Mouse (Mus musculus) lung, postnatal 14 days (tissue): Measurements from ENCODE around the gene Prss53.
A peak's percentile ranks its signal among the peaks of the same experiment; 100 is the strongest.

Source experiments
- DNase-seq: peaks from one replicate; pipeline ENCODE4 v3.0.0; 2021

The Prss53 gene

DNA sequence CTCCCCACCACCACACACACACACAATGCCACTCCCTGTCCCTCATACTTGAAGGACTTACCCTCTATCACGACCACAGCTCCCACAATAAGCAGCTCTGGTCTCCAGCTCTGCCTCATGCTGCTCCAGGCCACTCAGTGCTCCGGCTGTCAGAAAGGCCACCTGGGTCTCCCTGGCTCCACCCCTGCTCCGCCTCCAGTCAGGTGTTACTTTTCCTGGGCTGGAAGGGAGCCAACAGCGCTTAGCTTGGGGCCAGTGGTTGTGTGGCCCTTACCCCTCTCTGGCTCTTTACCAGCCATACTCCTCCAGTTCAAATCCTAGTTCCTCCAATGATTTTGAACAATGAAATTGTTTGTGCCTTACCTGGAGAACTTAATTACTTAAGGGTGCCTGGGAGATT lies at the start of gene Prss53:
TSS of gene Prss53 (minus strand) at position 173 of the 400 bp plus-strand sequence.
- peak; percentile 37 for DNase-seq

DNA sequence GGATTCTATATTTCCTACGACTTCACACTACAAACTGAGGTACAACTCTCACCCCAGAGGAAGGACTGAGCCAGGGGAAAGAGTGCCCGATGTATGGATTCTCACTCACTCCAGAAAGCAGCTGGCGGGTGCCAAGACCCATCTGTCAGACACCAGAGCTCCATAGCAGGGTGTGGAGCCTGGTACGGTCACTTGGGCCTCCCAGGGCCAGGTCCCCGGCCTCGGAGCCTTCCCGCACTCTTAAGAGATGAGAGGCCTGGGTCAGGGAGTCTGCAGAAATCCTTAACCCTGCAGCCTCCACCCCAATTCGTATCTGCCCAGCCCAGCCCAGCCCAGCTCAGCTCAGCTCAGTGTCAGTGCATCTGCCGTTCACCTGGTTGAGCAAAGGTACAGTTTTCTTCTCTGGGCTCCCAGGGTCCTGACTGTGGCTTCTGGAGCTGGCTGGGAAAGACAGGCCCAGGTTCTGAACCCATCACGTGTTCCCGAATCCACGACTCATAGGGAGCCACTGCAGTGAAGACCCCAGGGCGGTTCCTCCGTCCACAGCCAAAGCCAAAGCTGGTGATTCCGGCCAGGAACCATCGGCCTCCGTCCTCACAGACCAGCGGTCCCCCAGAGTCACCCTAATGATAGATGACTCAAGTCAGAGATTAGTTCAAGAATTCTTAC lies 45.6 kb upstream of the Prss53 start:
- no peak for DNase-seq

GRCm38 (mm10) chr7:127935748-127936159 lies 45.0 kb upstream of the Prss53 start:
- DNase-seq, result no peak

GRCm38 (mm10) chr7:127935028-127935722 lies 44.4 kb upstream of the Prss53 start:
- peak; percentile 97 for DNase-seq

- DNase-seq, result no peak
Observed at GRCm38 (mm10) chr7:127934075-127934474, 43.3 kb upstream of the Prss53 start.

- DNase-seq, result peak; percentile 63
Observed at GRCm38 (mm10) chr7:127932273-127933031, 41.7 kb upstream of the Prss53 start.

GRCm38 (mm10) chr7:127931351-127932135 lies 40.8 kb upstream of the Prss53 start:
- DNase-seq, result peak; percentile 63

DNA sequence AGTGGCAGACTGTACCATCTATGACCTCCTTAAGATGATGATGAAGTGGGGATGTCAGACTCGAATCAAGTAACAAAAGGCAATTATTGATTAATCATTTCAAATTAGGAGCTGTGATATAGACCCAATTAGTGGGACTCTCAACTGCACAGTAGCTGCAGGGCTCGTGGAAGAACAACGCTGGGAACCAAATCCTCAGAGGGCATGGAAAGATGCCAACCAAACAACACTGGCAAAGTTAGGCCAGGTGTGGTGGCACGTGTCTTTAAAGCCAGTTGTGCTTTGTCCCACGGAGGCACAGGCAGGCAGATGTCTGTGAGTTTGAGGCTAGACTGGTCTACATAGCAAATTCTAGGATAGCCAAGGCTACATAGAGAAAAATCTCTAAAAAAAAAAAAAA lies 39.9 kb upstream of the Prss53 start:
- DNase-seq, result no peak

DNA sequence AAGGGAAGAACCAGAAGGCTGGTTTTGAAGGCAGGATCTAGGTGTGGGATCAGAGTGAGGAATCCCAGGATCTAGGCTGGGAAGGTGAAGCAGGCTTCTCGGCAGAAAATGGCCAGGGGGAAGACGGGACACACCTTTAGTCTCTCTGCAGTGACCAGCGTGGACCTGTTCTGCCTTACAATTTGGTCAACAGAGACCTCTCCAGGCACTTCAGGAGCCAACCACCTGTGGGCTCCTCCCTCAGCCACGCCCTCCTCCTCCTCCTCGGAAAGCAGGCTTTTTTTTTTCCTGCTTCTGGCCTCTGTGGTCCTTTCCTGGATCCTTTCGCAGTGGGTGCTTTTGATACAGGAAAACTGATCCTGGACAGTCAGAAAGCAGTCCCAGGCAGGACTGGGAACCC lies 39.2 kb upstream of the Prss53 start, which contains the start of gene Prss8:
TSS of gene Prss8 (minus strand) at position 182 of the 400 bp plus-strand sequence.
- peak; percentile 74 for DNase-seq

- DNase-seq, result no peak
Observed at GRCm38 (mm10) chr7:127928596-127928995, 37.8 kb upstream of the Prss53 start.

GRCm38 (mm10) chr7:127927726-127928125 lies 37.0 kb upstream of the Prss53 start:
- no peak for DNase-seq

GRCm38 (mm10) chr7:127926846-127927245 lies 36.1 kb upstream of the Prss53 start:
- no peak for DNase-seq

GRCm38 (mm10) chr7:127926066-127926465 lies 35.3 kb upstream of the Prss53 start:
- DNase-seq, result no peak

DNA sequence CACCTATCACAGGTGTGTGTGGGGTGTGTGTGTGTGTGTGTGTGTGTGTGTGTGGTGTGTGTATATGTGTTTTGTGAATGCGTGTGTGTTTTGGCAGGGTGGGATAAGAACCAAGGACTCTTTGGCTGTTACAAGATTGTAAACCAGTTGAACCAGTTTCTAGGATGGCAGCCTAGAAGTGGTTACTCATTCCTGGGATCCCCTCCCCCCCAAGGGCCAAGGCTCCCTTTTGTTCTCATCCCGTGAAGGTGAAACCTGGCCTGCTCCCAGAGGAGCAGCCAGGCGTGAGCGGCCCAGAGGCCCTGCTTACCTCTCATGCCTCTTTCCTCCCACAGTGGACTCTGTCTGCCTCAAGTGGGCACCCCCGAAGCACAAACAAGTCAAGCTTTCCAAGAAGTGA lies 34.5 kb upstream of the Prss53 start:
- peak; percentile 66 for DNase-seq

DNA sequence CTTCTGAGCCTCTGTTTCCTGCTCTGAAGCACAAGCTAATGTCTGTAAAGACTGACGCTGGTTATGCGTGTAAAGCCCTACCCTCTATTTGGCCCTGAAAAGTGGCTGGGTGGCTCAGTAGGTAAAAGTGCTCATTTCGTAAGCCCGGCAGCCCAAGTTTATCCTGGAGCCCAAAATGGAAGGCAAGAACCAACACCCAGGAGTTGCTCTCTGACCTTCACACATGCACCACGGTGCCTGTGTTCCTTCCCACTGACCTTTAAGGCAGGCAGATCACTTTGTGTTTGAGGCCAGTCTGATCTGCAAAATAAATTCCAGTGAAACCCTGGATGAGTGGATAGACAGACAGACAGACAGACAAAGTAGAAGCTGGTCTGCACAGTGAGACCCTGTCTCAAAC lies 32.9 kb upstream of the Prss53 start:
- DNase-seq, result no peak

DNA sequence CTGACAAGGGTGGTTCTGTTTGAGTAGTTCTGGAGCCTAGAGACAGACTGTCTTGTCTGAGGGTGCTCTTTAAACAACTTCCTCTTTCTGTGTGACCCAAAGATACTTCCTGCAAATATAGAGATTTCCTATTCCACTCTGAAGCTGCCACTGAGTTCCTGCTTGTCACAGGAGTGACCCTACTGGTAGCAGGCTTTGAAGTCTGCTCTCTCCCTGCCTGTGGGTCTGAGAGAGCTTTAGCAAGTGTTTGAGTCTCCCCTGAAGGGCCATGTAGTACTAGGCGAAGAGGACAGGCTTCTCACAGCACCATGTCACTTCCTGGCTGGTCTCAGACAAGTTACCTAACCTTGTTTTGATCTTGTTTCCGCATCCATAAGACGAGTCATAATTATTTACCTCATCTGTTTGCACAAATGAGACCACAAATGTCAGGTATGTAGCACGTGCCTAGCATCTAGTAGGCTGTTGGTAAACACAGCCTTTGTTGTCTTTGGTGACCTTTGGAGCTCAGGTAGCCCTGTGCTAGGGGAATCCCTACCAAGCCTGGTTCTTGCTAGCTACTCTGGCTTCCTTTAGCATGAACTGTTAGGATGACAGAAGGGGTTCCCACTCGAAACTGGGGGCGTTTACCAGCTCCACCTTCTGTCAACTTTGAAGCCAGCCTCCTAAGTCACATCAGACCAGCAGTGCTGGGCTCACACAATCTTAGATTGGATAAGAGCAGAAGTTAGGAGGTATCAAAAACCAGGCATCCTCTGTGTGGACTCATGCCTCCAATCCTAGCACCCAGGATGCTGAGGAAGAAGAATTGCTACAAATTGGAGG lies 31.9 kb upstream of the Prss53 start:
- DNase-seq, result no peak

DNA sequence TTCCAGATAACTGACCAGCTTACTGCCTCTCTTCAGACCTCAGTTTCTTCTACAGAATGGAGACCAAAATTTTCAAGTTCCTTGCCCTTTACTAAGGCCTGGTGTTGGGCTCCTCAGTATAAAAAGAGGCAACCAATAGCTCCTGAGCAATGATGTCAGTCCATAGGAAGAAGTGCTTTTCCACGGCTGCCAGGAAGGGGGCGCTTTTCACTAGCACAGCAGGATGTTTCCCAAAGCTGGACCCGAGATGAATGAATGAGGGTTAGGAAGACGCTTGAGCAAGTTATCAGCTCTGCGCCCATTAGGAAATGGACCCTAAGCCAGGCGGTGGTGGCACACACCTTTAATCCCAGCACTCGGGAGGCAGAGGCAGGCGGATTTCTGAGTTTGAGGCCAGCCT lies 30.7 kb upstream of the Prss53 start:
- DNase-seq, result peak; percentile 45

DNA sequence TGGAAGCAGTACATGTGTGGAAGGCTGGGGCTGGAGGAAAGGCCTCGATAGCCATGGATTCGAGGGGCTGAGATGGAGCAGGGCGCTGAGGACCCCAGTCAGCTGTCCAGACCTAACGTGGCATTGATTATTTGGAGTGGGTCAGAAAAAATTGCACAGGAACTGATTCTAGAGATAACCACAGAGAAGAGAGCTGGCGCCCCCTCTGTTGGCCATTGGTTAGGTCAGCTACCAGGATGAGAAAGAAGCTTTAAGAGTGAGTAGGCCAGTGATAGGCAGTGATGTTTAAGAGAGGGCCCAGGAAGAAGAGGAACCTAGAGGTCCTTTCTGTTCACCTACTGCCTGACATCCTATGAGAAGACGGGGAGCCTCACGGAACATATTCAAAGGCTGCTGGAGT lies 28.5 kb upstream of the Prss53 start:
- DNase-seq, result peak; percentile 43

DNA sequence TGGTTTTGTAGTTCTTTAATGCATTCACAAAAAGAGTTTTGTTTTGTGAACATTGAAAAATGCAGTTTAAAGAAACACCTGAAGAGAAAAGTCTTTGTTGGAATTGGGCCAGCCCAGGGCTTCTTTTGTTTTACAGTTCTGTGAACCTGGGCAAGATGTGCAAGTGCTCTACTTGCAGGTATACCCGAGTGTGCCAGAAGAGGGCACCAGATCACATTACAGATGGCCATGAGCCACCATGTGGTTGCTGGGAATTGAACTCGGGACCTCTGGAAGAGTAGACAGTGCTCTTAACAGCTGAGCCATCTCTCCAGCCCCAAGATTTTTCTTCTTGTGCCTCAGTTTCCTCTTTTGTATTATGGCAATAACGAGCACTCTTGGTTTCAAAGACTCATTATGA lies 27.4 kb upstream of the Prss53 start:
- DNase-seq, result peak; percentile 74

DNA sequence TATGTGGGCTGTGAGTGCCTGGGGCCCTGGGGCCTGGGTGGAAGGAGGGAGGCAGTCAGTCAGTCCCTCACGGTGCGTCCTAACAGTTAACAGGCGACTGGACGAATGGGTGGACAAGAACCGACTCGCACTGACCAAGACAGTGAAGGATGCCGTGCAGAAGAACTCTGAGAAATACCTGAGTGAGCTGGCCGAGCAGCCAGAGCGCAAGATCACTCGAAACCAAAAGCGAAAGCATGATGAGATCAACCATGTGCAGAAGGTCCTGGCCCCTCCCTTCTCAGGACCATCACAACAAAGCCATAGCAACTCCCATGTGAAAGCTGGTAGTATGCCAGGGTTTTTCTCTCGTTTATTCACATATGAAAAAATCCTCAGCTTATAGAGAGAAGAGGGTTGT lies 24.5 kb upstream of the Prss53 start:
- no peak for DNase-seq

GRCm38 (mm10) chr7:127912938-127913337 lies 22.2 kb upstream of the Prss53 start:
- DNase-seq, result no peak
